Mouse (Mus musculus) megakaryocyte progenitor cell, adult 5-6 weeks (primary cell): ENCODE results near the gene Tmem158. TPM values are rescaled to one million over a fixed set of nuclear protein-coding genes. Genes with fewer than 3 reads are reported as not detected.

ENCODE experiments used
- total RNA-seq, 2 experiments: library from RNA; stranded (forward) in 1 of 2; stranded (reverse) in 1 of 2; fragments of 157-497, 149-512 nt in 1 of 2; fragments of 200-1000 nt in 1 of 2; gene quantifications; 2 replicates each; pipeline versions ENCODE4 v1.2.3 to v1.2.4; 2015 to 2017

Gene Tmem158
- total RNA-seq, 2 experiments from 2014 or later, result 0.54 to 0.62 TPM

Other genes with a start within 250 kb of the Tmem158 start
- 12.7 and 15.7 TPM in 2 replicates for gene Tmem42, start 239.4 kb downstream of the Tmem158 start, total RNA-seq (2015)
- gene Tmem42, start 239.4 kb downstream of the Tmem158 start, total RNA-seq (2017), result 8.5 and 8.7 TPM in 2 replicates
- gene Tgm4, start 226.0 kb downstream of the Tmem158 start, total RNA-seq (2015), result not detected in 2 replicates
- 0.04 TPM in 1 of 2 replicates, not detected in the other for gene Tgm4, start 226.0 kb downstream of the Tmem158 start, total RNA-seq (2017)
- 48.4 and 58.5 TPM in 2 replicates for gene Zdhhc3, start 147.6 kb downstream of the Tmem158 start, total RNA-seq (2015)
- gene Zdhhc3, start 147.6 kb downstream of the Tmem158 start, total RNA-seq (2017), result 46.8 and 48.4 TPM in 2 replicates
- 73.1 and 84.3 TPM in 2 replicates for gene Exosc7, start 147.5 kb downstream of the Tmem158 start, total RNA-seq (2015)
- 99.3 and 118 TPM in 2 replicates for gene Exosc7, start 147.5 kb downstream of the Tmem158 start, total RNA-seq (2017)
- gene Clec3b, start 109.8 kb downstream of the Tmem158 start, total RNA-seq (2015), result not detected in 2 replicates
- not detected in 2 replicates for gene Clec3b, start 109.8 kb downstream of the Tmem158 start, total RNA-seq (2017)
- 0.07 and 0.44 TPM in 2 replicates for gene Cdcp1, start 44.7 kb downstream of the Tmem158 start, total RNA-seq (2015)
- 0.17 and 0.30 TPM in 2 replicates for gene Cdcp1, start 44.7 kb downstream of the Tmem158 start, total RNA-seq (2017)
- 2,738 and 2,770 TPM in 2 replicates for gene Lars2, start 106.2 kb upstream of the Tmem158 start, total RNA-seq (2015)
- 25.5 and 35.7 TPM in 2 replicates for gene Lars2, start 106.2 kb upstream of the Tmem158 start, total RNA-seq (2017)
- 24.2 and 24.6 TPM in 2 replicates for gene Limd1, start 217.9 kb upstream of the Tmem158 start, total RNA-seq (2015)
- 19.0 and 20.4 TPM in 2 replicates for gene Limd1, start 217.9 kb upstream of the Tmem158 start, total RNA-seq (2017)